Mouse (Mus musculus) CH12.LX (cell line): ENCODE measurements around the gene C2. TPM values are rescaled to one million over a fixed set of nuclear protein-coding genes. Genes with fewer than 3 reads are reported as not detected.

Experiments
- DNase-seq: peaks from one replicate; pipeline ENCODE4 v3.0.0-alpha.2; 2013; ENCODE audit errors: extremely low read depth
- H3K27ac ChIP-seq: 2 replicates; pipeline ENCODE4 v1.5.1; 2012; ENCODE audit warnings: low read depth, mild to moderate bottlenecking, control low read depth, moderate library complexity; ENCODE audit not compliant: insufficient read depth
- H3K27me3 ChIP-seq: replicated peaks from 2 replicates; pipeline ENCODE3; 2012; ENCODE audit warnings: inconsistent platforms
- H3K36me3 ChIP-seq, 2 experiments: replicated peaks in 1 of 2; 2 replicates each; pipeline versions ENCODE3 to v1.6.1; 2012; ENCODE audit warnings: inconsistent platforms in 1 of 2, low read length in 1 of 2, mild to moderate bottlenecking in 1 of 2, mixed read lengths in 1 of 2, moderate library complexity in 1 of 2; ENCODE audit not compliant: control insufficient read depth in 1 of 2, insufficient read depth in 1 of 2
- H3K4me1 ChIP-seq, 2 experiments: 2 replicates each; pipeline ENCODE4 v1.6.1; 2012; ENCODE audit warnings: inconsistent platforms in 1 of 2, moderate library complexity in 1 of 2; ENCODE audit not compliant: insufficient read depth in 2 of 2, control insufficient read depth in 1 of 2
- H3K4me2 ChIP-seq: 2 replicates; pipeline ENCODE4 v1.6.1; 2012; ENCODE audit warnings: low read depth, mild to moderate bottlenecking, control low read depth; ENCODE audit not compliant: poor library complexity, insufficient read depth, severe bottlenecking
- H3K4me3 ChIP-seq, 3 experiments: fragments of 150-350 bp in 1 of 3; sonication (generic) in 1 of 3; replicated peaks in 1 of 3; 2 replicates each; pipeline versions ENCODE3 to v1.5.1; 2011 to 2012; ENCODE audit warnings: low read depth in 2 of 3, low read length in 2 of 3, mild to moderate bottlenecking in 2 of 3, moderate library complexity in 2 of 3, control low read depth in 1 of 3, improper control_type of control experiment in 1 of 3, inconsistent platforms in 1 of 3, mixed read lengths in 1 of 3; ENCODE audit not compliant: poor library complexity in 1 of 3
- H3K79me2 ChIP-seq: replicated peaks from 2 replicates; pipeline ENCODE4 v1.6.1; 2012; ENCODE audit warnings: mild to moderate bottlenecking, moderate library complexity; ENCODE audit not compliant: control insufficient read depth, poor library complexity, insufficient read depth, severe bottlenecking; ENCODE audit errors: extremely low read depth
- H3K9ac ChIP-seq: 2 replicates; pipeline ENCODE4 v1.6.1; 2012; ENCODE audit warnings: low read depth, mild to moderate bottlenecking, control low read depth, moderate library complexity; ENCODE audit not compliant: insufficient read depth
- H3K9me3 ChIP-seq: replicated peaks from 2 replicates; pipeline ENCODE3; 2012; ENCODE audit warnings: low read length, inconsistent platforms, mixed read lengths
- CHD1 ChIP-seq: IDR thresholded peaks from 2 replicates; pipeline ENCODE4 v1.6.1; 2012; ENCODE audit warnings: low read depth, low read length, improper control_type of control experiment, inconsistent platforms
- CHD2 ChIP-seq: IDR thresholded peaks from 2 replicates; pipeline ENCODE4 v1.6.1; 2011; ENCODE audit warnings: low read length, improper control_type of control experiment
- CTCF ChIP-seq, 2 experiments: IDR thresholded peaks in 1 of 2; conservative IDR thresholded peaks in 1 of 2; 2 replicates each; pipeline ENCODE4 v1.5.1; 2011 to 2012; ENCODE audit warnings: low read depth in 2 of 2, low read length in 2 of 2, improper control_type of control experiment in 1 of 2, inconsistent platforms in 1 of 2, mild to moderate bottlenecking in 1 of 2, moderate library complexity in 1 of 2
- E2F4 ChIP-seq: IDR thresholded peaks from 2 replicates; pipeline ENCODE4 v1.6.1; 2011; ENCODE audit warnings: low read depth, low read length, improper control_type of control experiment; ENCODE audit not compliant: insufficient replicate concordance
- ELF1 ChIP-seq: IDR thresholded peaks from 2 replicates; pipeline ENCODE4 v1.6.1; 2014; ENCODE audit warnings: low read depth, mild to moderate bottlenecking, inconsistent platforms, low read length, improper control_type of control experiment
- EP300 ChIP-seq: IDR thresholded peaks from 2 replicates; pipeline ENCODE4 v1.6.1; 2011; ENCODE audit warnings: low read length, improper control_type of control experiment
- ETS1 ChIP-seq: conservative IDR thresholded peaks from 2 replicates; pipeline ENCODE4 v1.6.1; 2012; ENCODE audit warnings: low read depth, mild to moderate bottlenecking, inconsistent platforms, low read length, improper control_type of control experiment, moderate library complexity
- GABPA ChIP-seq: IDR thresholded peaks from 2 replicates; pipeline ENCODE4 v1.6.1; 2012; ENCODE audit warnings: low read depth, low read length, improper control_type of control experiment, inconsistent platforms; ENCODE audit not compliant: insufficient replicate concordance
- HCFC1 ChIP-seq: IDR thresholded peaks from 2 replicates; pipeline ENCODE4 v1.6.1; 2012; ENCODE audit warnings: low read depth, mild to moderate bottlenecking, inconsistent platforms, low read length, improper control_type of control experiment
- IRF4 ChIP-seq: IDR thresholded peaks from 2 replicates; pipeline ENCODE4 v1.6.1; 2014; ENCODE audit warnings: low read depth, mild to moderate bottlenecking, inconsistent platforms, low read length, improper control_type of control experiment
- JUND ChIP-seq: conservative IDR thresholded peaks from 2 replicates; pipeline ENCODE4 v1.6.1; 2011; ENCODE audit warnings: low read depth, low read length, improper control_type of control experiment
- KAT2A ChIP-seq: IDR thresholded peaks from 2 replicates; pipeline ENCODE4 v1.6.1; 2012; ENCODE audit warnings: low read length, improper control_type of control experiment, inconsistent platforms; ENCODE audit not compliant: insufficient replicate concordance
- MAFK ChIP-seq: IDR thresholded peaks from 2 replicates; pipeline ENCODE4 v1.6.1; 2011; ENCODE audit warnings: low read length, improper control_type of control experiment; ENCODE audit not compliant: insufficient replicate concordance
- MAX ChIP-seq: IDR thresholded peaks from 2 replicates; pipeline ENCODE4 v1.6.1; 2011; ENCODE audit warnings: low read length, improper control_type of control experiment
- MAZ ChIP-seq: IDR thresholded peaks from 2 replicates; pipeline ENCODE4 v1.6.1; 2012; ENCODE audit warnings: low read depth, mild to moderate bottlenecking, inconsistent platforms, low read length, improper control_type of control experiment, moderate library complexity
- MEF2A ChIP-seq: IDR thresholded peaks from 2 replicates; pipeline ENCODE4 v1.6.1; 2014; ENCODE audit warnings: low read depth, mild to moderate bottlenecking, inconsistent platforms, low read length, improper control_type of control experiment, borderline replicate concordance
- MXI1 ChIP-seq: IDR thresholded peaks from 2 replicates; pipeline ENCODE4 v1.6.1; 2011; ENCODE audit warnings: mild to moderate bottlenecking, low read depth, low read length, improper control_type of control experiment
- MYC ChIP-seq: IDR thresholded peaks from 2 replicates; pipeline ENCODE4 v1.6.1; 2011; ENCODE audit warnings: low read depth, mild to moderate bottlenecking, improper control_type of control experiment, low read length
- NELFE ChIP-seq: IDR thresholded peaks from 2 replicates; pipeline ENCODE4 v1.6.1; 2011; ENCODE audit warnings: low read depth, low read length, improper control_type of control experiment
- NRF1 ChIP-seq: IDR thresholded peaks from 2 replicates; pipeline ENCODE4 v1.6.1; 2014; ENCODE audit warnings: low read depth, mild to moderate bottlenecking, inconsistent platforms, low read length, improper control_type of control experiment, moderate library complexity
- POLR2A ChIP-seq: IDR thresholded peaks from 2 replicates; pipeline ENCODE4 v1.6.1; 2011; ENCODE audit warnings: low read depth, mild to moderate bottlenecking, improper control_type of control experiment, low read length
- RAD21 ChIP-seq: IDR thresholded peaks from 2 replicates; pipeline ENCODE4 v1.6.1; 2011; ENCODE audit warnings: low read depth, mild to moderate bottlenecking, low read length, improper control_type of control experiment, moderate library complexity
- RCOR1 ChIP-seq: conservative IDR thresholded peaks from 2 replicates; pipeline ENCODE4 v1.6.1; 2012; ENCODE audit warnings: low read depth, mild to moderate bottlenecking, inconsistent platforms, low read length, improper control_type of control experiment
- SIN3A ChIP-seq: IDR thresholded peaks from 2 replicates; pipeline ENCODE4 v1.6.1; 2012; ENCODE audit warnings: low read length, improper control_type of control experiment, inconsistent platforms
- TBP ChIP-seq: conservative IDR thresholded peaks from 2 replicates; pipeline ENCODE4 v1.6.1; 2011; ENCODE audit warnings: low read depth, low read length, improper control_type of control experiment
- TCF12 ChIP-seq: IDR thresholded peaks from 2 replicates; pipeline ENCODE4 v1.6.1; 2014; ENCODE audit warnings: low read depth, mild to moderate bottlenecking, inconsistent platforms, low read length, improper control_type of control experiment
- UBTF ChIP-seq: IDR thresholded peaks from 2 replicates; pipeline ENCODE4 v1.6.1; 2012; ENCODE audit warnings: low read depth, mild to moderate bottlenecking, inconsistent platforms, low read length, improper control_type of control experiment, moderate library complexity
- USF1 ChIP-seq: IDR thresholded peaks from 2 replicates; pipeline ENCODE4 v1.6.1; 2014; ENCODE audit warnings: low read depth, mild to moderate bottlenecking, inconsistent platforms, low read length, improper control_type of control experiment
- USF2 ChIP-seq: conservative IDR thresholded peaks from 2 replicates; pipeline ENCODE4 v1.6.1; 2011; ENCODE audit warnings: low read depth, low read length, improper control_type of control experiment
- ZC3H11A ChIP-seq: IDR thresholded peaks from 2 replicates; pipeline ENCODE4 v1.6.1; 2012; ENCODE audit warnings: low read depth, mild to moderate bottlenecking, inconsistent platforms, low read length, improper control_type of control experiment
- ZKSCAN1 ChIP-seq: IDR thresholded peaks from 2 replicates; pipeline ENCODE4 v1.6.1; 2012; ENCODE audit warnings: low read depth, inconsistent platforms, low read length, improper control_type of control experiment, borderline replicate concordance
- ZMIZ1 ChIP-seq: IDR thresholded peaks from 2 replicates; pipeline ENCODE4 v1.6.1; 2012; ENCODE audit warnings: low read depth, mild to moderate bottlenecking, inconsistent platforms, low read length, improper control_type of control experiment
- ZNF384 ChIP-seq: IDR thresholded peaks from 2 replicates; pipeline ENCODE4 v1.6.1; 2012; ENCODE audit warnings: low read depth, low read length, improper control_type of control experiment, inconsistent platforms
- dilution Hi-C: fragments of 300-500 bp; cut with MboI; formaldehyde crosslinking; loops from 2 replicates; pipeline ENCODE4 v1.14.3; 2020; ENCODE audit warnings: low sequenced_read_pairs; ENCODE audit not compliant: extremely low pct_unique_long_range_greater_than_20kb, extremely low pct_ligation_motif_present
- in situ Hi-C: fragments of 300-500 bp; cut with MboI; formaldehyde crosslinking; loops from 3 replicates; pipeline ENCODE4 v1.14.3; 2019; ENCODE audit warnings: low sequenced_read_pairs, low pct_ligation_motif_present, low pct_unique_long_range_greater_than_20kb, mixed read lengths
- polyA plus RNA-seq: library from polyadenylated mRNA; unstranded; fragments of >175 nt; gene quantifications from 2 replicates; pipeline ENCODE4 v1.2.1, GENCODE M21; 2012; ENCODE audit warnings: low read depth; ENCODE audit not compliant: insufficient read length
- total RNA-seq, 2 experiments: library from RNA; depleted of rRNA; stranded (reverse); fragments of 300-350 nt in 1 of 2; fragments of >200 nt in 1 of 2; gene quantifications; 2 replicates each; pipeline ENCODE4 v1.2.3; 2012 to 2014

The C2 gene
- total and polyA plus RNA-seq, 3 experiments = 1.3 to 6.6 (median 3.1) TPM

GRCm38 (mm10) chr17:34899890-34900243, 1.8 kb upstream of the C2 start:
- DNase-seq = peak; percentile 64

GRCm38 (mm10) chr17:34899053-34899889, 1.2 kb upstream of the C2 start:
- Histone ChIP-seq H3K4me1 (peaks cover 7 to 26% of the 10 kb centered on the region in 2 experiments), H3K9ac (peak overlapping the region; percentile 94), H3K4me3 (peak overlapping the region; percentile 91 to 93 (median 92)), H3K27me3 (no peaks in the 10 kb centered on the region), H3K36me3 (peaks cover 18 to 43% of the 10 kb centered on the region in 2 experiments), H3K4me2 (peak overlapping the region; percentile 63; the same call in 1 of the 2 replicates), H3K79me2 (peaks cover 17% of the 10 kb centered on the region), H3K27ac (peak overlapping the region; percentile 89), H3K9me3 (peaks cover 5% of the 10 kb centered on the region)
- dilution Hi-C loops = no loop called here
- TF ChIP-seq MXI1 (peak; percentile 20; the same call in 1 of the 2 replicates), POLR2A (peak; percentile 44), HCFC1 (no peak; the same call in 1 of the 2 replicates), NELFE (no peak), JUND (no peak), ZKSCAN1 (no peak), UBTF (peak; percentile 78; the same call in 1 of the 2 replicates), TCF12 (0 out of 2 replicates have a peak, but pooled peaks have one; percentile 9), CHD2 (peak; percentile 15; the same call in 1 of the 2 replicates), NRF1 (peak; percentile 63; the same call in 1 of the 2 replicates)
- in situ Hi-C loops = no loop called here
- DNase-seq = no peak

More at GRCm38 (mm10) chr17:34899890-34900243, 1.8 kb upstream of the C2 start:
- H3K4me3 ChIP-seq = peak overlapping the region; percentile 91 to 93 (median 92)
- H3K27ac ChIP-seq = peak overlapping the region; percentile 89
- in situ Hi-C loops = no loop called here
- H3K9ac ChIP-seq = peak overlapping the region; percentile 94
- peaks cover 24 to 49% of the 10 kb centered on the region in 2 experiments for H3K36me3 ChIP-seq
- TF ChIP-seq MAFK (no peak), ZKSCAN1 (no peak), CHD1 (no peak), HCFC1 (peak; percentile 47), RAD21 (no peak), POLR2A (no peak; the same call in 1 of the 2 replicates), ZMIZ1 (0 out of 2 replicates have a peak, but pooled peaks have one; percentile 5), E2F4 (no peak), MXI1 (no peak), UBTF (no peak), USF2 (no peak), CHD2 (no peak), NELFE (no peak), KAT2A (no peak), MAX (no peak), TCF12 (no peak), ELF1 (peak; percentile 90), EP300 (no peak), RCOR1 (no peak), GABPA (no peak), CTCF (conservative IDR thresholded peaks at IDR 0.05 in 1 of 2, IDR thresholded peaks at IDR 0.05 in 1 of 2; ENCODE audit: low read depth in 2 of 2, low read length in 2 of 2) (no peak), SIN3A (peak; percentile 71; the same call in 1 of the 2 replicates), MYC (peak; percentile 46; the same call in 1 of the 2 replicates), MAZ (0 out of 2 replicates have a peak, but pooled peaks have one; percentile 22), USF1 (no peak; the same call in 1 of the 2 replicates), ZNF384 (peak; percentile 96), MEF2A (no peak), ETS1 (no peak; the same call in 1 of the 2 replicates), TBP (0 out of 2 replicates have a peak, but pooled peaks have one; percentile 26), ZC3H11A (no peak), IRF4 (no peak)
- peaks cover 7 to 25% of the 10 kb centered on the region in 2 experiments for H3K4me1 ChIP-seq
- H3K4me2 ChIP-seq = peak overlapping the region; percentile 63
- peaks cover 5% of the 10 kb centered on the region for H3K9me3 ChIP-seq
- dilution Hi-C loops = no loop called here
- H3K27me3 ChIP-seq = no peaks in the 10 kb centered on the region
- peaks cover 17% of the 10 kb centered on the region for H3K79me2 ChIP-seq
